Mouse (Mus musculus): ENCODE measurements around the gene Ssr1.

The Ssr1 gene

DNA sequence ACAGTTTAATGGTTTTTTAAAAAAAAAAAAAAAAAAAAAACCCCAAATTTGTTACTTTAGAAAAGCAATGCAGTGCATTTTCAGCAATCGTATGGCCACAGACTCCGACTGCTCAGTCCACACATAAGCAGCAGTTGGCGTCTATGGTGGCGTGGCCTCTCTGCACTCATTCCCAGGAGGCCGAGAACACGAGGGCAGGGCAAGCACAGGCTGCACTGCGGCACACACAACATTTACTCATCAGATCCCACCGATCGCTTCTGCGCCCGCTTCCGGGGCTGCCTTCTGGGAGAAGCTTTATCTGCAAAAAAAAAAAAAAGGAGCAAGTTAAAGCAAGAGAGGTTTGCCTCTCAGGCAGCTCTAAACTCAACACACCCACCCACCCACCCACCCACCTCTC is 14.5 kb downstream of the Ssr1 start:
- no peak for DNase-seq

DNA sequence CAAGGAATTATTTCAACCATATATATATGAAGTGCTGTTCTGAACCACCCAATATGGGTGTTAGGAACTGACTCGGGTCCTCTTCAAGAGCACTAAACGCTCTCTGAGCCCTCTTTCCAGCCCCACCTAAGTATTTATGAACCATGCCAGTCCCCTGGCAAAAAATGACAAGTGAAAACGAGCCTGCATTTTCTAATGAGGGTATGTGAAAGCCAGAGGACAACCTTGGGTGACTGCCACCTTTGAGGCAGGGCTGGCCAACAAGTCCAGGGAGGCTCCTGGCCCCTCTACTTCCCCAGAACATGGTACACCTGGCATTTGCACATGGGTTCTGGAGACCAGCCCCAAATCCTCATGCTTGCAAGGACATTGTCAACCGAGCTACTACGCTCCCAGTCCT is 19.3 kb downstream of the Ssr1 start:
- DNase-seq, result no peak

DNA sequence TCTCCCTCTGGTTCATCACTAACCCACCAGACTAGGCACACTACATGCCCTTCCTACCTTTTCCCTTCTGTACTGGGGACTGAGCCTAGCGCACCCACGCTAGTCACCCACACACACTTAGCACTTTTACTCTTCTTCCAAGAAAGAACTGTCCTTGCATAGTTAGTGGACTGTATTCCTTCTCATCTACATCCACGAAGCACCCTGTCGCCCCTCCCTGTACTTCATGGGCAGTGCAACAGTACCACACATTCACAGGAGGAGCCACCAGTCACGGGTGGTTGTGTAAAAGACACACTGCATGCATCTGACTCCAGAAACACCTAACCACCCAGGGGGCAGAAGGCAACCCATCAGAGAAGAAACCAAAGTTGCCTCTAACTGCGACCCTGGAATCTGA is 20.0 kb downstream of the Ssr1 start:
- no peak for DNase-seq

DNA sequence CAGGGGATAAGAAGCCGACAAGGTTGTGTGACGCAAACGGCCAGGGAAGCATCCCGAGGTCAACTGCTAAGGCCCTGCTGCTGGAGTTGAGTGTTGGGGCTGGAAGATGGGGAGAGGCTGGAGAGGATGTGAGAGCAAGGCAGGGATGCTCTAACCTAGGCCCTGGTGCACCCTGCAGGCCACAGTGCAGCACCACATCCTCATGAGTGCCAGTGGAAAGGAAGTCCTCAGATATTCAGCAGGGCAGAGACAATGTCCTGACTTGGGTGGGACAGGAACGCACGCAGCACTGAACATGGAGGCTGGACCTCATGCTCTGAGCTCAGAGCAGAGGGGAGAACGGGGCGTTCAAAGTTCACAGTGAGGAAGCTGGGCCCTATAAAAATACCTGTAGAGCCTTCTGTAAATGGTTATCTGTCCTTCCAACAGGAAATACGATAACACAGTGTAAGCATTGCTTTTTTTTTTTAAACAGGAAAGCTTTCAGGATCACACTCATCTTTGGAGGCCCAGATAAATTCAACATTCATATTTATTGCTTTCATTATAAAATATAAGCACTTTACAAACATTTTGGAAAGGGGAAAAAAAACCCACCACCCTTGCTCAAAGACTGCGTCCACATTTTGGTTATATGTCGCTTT is 23.0 kb downstream of the Ssr1 start:
- no peak for DNase-seq

DNA sequence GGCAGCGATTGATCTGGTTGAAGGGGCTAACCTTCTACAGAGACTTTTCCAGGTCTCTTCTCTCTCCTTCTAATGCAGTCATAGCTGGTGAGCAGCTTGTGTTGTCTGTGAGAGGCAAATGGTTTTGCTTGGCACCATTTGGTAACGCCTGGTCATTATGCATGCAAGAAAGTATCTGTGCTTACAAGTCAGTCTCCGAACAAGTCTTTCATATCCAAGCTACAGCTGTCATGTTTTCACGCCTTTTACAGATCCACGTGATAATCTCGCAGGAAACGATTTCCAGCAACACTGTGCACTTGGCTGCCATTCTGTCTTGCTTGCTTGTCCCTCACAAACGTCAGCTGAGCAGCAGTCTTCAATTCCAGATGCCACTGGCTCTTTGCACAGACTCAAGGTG is 24.0 kb downstream of the Ssr1 start:
- no peak for DNase-seq

DNA sequence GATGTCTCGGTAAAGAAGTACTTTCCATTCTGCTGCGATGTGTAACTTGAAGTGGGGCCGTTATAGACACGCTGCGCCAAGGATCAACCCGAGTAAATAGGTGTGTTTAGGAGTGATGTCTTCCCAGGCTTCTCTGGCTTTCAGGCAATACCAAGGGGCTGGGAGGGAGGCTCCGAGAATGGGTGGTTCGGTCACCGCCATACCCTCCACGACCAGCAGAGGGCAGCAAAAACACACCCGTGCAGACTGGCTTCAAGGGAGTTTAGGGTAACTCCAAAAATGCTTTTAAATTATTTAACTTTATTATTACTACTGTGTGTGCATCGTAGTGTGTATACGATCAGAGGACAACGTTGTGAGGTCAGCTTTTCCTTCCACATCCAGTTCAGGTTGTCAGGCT is 24.7 kb downstream of the Ssr1 start:
- peak; percentile 70 for DNase-seq

DNA sequence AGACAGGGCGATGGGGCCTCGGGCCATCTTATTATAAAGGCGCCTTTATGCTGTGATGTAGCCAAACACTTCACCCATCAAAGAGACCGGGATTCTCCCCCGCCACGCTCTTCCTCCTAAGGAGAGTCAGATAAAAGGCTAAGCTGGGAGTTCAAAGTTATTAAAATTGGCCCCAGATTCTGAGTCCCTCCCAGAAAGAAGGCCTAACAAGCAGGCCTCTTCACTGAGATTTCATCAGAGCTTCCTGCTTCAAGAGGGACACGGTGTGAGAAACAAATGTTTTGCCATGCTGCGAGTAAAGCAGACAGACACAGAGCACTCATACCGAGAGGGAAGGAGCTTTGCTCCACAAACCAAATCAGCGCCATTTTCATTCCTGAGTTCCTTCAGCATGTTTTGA is 26.5 kb downstream of the Ssr1 start:
- DNase-seq, result no peak

DNA sequence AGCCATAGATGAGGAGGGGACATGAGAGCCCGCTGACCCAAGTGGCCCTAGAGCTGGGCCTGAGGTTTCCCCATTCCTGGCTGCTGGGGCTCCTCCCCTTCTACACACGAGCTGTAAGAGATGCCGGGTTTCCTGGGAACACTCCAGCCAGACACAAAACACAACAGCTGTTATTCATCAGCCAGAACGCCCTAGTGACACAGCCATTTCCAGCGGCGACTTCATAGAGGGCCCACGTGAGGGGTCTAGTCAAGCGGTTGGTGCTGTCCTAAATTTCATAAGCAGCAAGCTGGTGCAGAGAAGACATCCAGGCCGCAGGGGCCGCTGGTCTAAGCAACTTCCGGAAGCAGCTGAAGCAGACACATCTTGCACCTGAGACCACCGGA is 27.0 kb downstream of the Ssr1 start:
- DNase-seq, result peak; percentile 50

DNA sequence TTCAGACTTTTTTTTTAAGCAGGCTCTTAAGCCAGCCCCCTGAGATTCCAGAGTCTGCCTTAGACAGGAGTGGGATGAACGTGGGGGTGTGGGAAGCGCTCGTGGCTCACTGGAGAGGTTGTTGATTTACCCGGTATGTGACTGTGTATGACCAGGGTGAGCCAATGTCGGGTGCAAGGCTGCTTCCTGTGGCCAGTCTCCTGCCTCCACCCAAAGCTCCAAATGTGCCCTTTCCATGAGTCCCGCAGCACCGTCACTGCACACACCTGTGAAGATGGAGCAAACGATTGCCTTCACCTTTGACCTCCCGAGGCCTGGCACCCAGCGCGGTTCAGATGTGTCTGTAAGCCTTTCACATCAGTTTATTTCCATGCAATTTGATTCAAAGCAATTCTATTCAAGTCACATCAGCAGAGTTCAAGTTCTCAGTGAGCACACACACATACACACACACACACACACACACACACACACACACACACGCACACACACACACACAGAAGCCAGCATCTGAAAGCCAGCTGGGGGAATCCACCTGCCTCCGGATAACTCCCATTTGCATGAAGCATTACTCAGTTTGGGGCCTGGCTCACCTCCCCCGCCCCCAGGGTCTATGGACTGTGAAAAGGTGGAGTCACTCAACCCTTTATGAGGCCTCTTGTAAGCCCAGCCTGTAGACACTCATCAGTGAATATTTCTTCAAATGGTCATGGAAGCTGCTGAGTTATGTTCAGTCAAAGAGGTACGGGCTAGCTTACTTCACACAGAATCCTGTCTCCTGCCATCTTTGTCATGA is 27.6 kb downstream of the Ssr1 start:
- DNase-seq, result no peak

DNA sequence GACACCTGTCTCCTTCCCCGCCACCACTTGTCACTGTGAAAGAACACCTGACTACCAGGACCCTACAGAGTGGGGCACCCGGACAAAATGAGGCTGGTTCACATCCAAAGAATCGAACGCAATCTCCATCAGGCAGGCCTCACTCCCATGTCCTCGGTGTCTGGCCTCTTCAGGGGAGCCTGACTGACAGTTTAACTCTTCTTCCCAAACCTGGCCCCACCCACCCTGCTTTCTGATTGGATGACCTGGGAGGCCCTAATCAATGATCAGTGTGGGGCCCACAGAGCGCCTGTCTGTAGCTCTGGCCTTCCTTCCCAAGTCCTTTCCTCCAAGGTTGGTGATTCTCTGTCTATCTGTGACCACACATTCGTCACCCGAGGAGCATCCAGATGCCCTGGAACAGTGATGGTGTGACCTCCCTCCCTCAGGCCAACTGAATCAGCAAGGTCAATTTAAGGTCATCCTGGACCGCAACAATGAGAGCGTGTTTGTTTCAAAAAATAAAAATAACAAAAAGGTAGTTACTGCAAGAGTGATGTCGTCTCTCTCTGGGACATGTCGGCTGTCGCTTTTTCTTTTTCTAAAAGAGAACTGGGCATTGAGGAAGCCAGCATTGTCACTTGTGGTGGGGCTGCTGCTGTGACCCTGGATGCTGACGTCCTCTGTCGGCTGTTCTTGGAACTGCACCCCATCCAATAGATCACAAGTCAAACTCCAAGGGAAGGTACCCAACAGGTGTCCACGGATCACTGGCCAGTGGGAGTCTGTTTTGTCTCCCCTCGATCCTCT is 28.7 kb downstream of the Ssr1 start:
- DNase-seq, result no peak

DNA sequence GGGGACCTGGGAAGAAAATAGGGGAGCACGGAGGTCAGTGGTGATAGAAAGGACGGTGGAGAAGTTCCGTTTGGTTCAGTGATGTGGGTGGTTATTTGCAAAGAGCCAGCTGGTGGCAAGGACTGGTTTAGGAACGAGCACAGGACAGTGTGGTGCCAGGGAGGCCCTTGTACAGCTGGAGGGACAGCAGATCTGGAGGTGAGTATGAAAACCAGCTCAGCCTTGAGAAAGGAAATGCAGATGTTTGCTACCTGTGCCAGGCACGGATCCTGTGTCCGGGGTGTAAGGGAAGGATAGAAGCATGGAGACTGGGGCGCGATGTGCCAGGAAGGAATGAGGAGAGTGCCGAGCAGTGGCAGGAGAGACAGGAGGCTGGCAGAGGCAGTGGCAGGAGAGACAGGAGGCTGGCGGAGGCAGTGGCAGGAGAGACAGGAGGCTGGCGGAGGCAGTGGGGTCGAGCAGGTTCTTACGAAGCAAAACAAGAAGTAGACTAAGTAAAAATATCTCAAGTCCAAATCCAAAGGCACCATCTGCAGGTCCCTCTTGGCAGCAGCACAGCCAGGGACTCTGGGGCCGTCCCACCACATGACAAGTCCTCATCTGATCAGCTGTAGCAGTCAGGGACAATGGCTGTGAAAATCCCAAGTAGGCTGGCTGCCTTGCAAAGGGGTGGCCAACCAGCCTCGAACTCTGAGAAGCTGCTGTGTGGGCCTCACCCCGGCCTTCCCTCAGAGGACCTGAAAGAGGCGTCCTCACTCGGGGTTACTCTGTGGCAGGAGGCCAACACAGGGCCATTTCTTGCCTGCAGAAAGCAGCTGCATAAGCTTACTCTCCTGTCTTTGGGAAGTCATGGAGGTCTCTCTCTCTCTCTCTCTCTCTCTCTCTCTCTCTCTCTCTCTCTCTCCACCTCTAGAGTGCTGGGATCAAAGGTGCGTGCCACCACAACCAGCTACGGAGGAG is 29.6 kb downstream of the Ssr1 start:
- no peak for DNase-seq

DNA sequence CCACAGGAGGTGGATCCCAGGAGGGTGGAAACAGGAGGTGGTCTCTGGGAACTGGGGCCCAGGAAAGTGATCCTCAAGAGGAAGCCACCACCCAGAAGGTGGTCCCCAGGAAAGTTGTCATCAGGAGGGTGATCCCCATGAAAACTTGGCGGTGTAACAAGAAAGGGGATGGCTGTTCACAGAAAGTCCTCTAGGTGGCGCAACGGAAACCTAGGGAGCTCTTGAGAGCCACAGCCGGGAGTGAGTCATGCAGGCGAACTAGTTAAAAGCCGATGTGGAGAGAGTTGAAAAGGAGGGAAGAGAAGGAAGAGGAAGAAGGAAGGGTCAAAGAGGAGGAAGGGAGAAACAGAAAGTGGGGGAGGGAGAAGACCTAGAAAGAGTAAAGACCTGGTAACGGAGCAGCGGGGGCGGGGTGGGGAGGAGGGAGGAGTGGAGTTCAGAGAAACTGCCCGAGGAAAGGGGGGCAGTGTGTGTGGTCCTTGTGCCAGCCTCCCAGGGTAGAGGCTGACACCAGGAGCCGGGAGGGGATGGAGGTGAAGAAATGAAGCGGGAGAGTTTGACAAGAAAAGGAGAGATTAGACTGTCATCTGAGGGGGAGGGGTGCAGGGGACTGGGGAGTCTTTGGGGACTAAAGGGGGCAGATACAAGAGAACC is 30.5 kb downstream of the Ssr1 start:
- peak; percentile 63 for DNase-seq

DNA sequence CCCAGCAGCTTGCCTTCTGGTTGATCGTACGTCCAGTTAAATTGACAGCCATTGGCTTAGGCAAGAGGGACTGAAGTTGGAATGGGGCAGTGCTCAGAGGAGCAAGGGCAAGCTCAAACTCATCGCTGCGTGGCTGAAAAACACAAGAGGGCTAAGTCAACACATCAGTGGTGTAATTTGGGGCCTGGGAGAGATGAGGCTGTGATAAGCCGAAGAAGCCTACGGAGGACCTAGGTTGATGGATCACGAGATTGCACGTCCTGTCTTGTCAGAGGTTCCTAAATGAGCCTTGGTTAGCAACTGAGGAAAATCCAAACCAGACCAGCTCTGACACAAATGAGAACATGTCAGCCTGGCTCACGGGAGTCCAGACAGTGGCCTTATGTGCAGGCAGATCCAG is 31.5 kb downstream of the Ssr1 start:
- no peak for DNase-seq

DNA sequence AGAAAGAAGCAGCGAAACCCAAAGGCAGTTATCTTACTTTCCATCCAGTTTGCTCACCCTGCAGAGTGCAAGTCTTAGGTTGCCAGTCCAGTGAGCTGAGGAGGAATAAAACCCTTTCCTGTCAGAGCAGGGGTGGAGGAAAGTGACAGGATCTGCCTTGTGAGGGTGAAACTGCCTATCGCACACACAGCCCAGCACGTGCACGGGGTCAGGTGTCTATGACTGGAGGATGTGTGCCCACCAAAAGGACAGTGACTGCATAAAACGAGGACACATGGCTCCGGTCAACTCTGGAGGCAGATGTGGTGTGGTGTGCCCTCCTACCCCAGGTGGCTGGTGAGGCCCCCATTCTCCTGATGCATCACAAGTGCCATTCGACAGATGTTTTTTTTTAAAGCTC is 34.1 kb downstream of the Ssr1 start:
- no peak for DNase-seq

DNA sequence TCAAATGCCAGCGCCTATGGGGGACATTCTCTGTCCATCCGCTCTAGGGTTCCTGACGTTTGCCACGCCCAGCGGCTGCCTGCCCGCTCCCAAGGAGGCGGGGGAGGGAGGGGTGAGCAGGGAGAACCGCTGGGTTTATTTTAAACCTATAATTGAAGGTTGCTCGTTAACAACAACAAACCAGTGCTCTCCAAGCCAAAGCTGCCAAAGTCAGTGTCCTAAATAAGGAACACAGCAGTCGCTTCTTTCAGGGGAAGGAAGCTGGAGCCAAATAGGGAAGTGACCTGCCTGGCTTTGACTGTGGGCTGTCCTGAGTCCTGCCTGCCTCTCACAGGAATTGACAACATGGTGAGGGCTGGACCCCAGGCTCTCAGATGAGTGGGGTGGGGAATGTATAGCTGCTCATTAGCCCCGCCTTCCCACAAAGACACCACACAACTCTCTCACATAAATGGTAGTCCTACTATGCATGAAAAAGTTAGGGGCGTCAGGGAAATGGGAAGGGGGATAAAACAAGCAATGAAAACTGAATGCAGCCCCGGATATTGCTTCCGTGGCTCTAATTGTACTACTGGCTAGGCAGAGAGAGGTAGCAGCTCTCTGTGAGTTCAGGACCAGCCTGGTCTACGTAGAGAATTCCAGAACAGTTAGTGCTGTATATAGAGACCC is 34.6 kb downstream of the Ssr1 start:
- no peak for DNase-seq

DNA sequence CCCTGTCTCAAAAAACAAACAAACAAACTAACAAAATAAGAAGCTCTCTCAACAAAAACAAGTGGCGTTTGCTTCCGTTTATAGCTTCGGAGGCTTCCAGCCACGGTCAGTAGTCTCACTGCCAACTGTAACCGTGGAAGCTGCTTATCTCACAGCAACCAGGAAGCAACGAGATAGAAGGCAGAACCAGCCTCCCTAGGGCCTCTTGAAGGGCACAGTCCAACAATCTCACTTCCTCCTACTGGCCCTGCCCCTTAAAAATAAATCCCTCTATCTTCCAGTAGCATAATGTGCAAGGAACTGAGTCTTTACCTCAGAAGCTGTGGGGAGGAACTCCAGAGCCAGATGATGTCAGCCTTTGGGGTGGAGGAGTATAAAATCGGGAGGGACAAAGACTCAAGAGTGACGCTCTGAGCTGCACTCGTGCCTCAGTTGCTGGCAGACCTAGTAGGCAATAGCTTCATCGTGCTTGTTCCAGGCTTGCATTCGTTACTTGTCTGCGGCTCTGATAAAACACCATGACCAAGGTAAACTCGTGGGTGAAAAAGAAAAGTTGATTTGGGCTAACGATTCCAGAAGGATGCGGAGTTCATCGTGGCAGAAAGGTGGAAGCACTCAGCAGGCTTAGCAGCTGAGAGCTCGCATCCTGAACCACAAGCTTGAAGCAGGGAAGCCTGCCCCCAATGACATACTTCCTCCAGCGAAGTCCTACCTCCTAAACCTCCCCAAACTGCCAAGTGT is 35.3 kb downstream of the Ssr1 start:
- DNase-seq, result no peak

DNA sequence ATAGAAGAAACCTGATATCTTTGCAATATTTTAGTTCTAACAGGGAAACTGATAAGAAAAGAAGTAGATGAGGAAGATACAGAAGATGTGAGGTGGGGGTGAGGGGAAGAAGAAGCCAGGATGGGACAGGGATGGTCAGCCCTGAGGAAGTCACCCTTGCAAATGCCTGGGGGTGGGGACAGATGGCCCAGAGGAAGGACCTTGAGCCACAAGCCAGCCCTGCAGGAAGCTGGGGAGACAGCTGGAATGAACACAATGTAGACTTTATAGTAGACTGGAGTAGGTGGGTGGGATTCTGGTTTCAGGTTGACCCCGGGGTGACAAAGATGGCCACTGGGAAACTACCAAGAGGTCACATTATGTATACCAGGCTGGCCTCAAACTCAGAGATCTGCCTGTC is 39.7 kb downstream of the Ssr1 start:
- no peak for DNase-seq

DNA sequence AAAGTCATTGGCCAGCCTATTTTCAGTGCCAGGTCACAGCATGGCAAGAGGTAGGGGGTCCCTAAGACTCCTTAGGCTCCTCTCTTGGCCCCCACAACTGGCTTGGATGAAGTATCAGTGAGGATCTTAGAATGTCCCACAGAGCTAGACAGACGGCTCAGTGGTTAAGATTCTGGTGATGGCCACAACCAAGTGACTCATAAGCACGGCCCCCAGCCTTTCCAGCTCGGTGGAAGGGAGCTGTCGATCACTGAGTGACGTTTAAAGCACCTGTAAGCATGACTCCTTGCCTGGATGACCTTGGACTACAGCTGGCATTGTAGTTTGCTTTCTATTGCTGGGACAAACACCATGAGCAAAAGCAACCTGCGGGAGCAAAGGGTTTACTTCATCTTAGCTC is 41.0 kb downstream of the Ssr1 start:
- DNase-seq, result no peak

DNA sequence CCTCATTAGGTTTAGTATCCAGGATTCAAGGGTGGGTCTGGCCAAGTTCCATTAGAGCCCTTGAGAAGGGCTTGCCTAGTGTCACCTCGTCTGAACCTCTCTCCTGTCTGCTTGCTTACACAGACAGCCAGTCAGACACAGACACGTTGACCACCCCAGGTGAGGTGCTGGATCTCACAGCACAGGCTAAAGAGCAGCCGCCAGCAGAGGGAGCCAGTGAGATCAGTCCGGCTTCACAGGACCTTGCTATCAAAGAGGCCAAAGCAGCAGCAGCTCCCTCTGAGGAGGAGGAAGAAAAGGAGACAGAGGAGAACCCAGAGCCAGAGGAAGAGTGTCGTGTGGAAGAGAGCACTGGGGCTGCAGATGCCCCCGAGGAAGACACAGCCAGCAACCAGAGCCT is 47.3 kb downstream of the Ssr1 start:
- DNase-seq, result peak; percentile 81

DNA sequence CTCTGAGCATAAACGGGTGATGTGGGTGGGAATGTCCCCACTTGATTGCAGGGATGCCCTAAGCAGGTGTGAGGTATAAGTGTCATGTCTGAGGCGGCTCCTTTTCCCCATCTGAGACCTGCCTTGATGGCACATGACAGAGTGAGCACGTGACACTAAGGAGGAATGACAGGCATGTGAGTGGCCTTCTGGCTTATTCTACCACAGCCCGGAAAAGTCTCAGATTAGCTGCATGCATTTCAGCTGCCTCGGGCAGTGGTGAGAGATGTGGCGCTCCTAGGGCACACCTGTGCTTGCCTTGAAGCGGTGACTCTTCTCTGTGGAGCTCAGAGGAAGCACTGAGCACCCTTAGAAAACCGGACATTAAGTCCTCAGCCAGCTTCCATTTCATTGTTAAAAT is 48.6 kb downstream of the Ssr1 start:
- no peak for DNase-seq

DNA sequence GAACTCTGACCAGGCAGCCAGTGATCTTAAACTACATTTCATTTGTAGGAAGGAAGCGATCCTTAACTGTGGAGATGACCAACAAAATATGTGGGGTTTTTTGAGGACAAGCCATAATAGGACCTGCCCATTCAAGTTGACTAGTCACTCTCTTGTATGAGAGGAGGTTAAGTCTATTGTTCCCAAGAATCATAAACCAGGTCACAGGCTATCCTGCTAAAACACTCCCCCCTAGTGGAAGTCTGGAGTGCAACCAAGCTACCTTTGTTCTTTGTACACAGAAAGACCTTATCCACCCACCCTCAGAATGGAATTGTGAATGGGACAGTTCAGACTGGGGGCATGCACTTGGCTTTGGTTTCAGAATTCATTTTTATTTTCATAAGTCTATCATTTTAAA is 49.7 kb downstream of the Ssr1 start:
- peak; percentile 71 for DNase-seq

All from kidney, adult 11 months (tissue).